Mouse (Mus musculus) large intestine, adult 2 months (tissue): Measurements from ENCODE around the gene Crocc. TPM values are rescaled to one million over a fixed set of nuclear protein-coding genes. Genes with fewer than 3 reads are reported as not detected.

Experiments used
- DNase-seq: peaks from one replicate; pipeline ENCODE4 v3.0.0-alpha.2; 2012; ENCODE audit warnings: low read depth, low spot score
- WGBS: fragments of 180-500 bp; shearing (Covaris S2); methylation state at CpG from one replicate; pipeline ENCODE4 v1.1.7; 2018; 5-methylcytosine and 5-hydroxymethylcytosine counted together
- polyA plus RNA-seq: library from polyadenylated mRNA; depleted of rRNA; stranded (reverse); fragments of >200 nt; gene quantifications from 2 replicates; pipeline ENCODE4 v1.2.3, GENCODE M21; 2012

Crocc gene
- polyA plus RNA-seq, 1 experiment = 4.3 TPM

GRCm38 (mm10) chr4:140995811-140996210, 64.5 kb downstream of the Crocc start:
- 90% methylated on average over 8 of the region's 8 CpGs for WGBS
- DNase-seq = no peak

GRCm38 (mm10) chr4:140993846-140994245, 66.5 kb downstream of the Crocc start:
- 86% methylated on average over 8 of the region's 8 CpGs for WGBS
- DNase-seq = no peak

DNA sequence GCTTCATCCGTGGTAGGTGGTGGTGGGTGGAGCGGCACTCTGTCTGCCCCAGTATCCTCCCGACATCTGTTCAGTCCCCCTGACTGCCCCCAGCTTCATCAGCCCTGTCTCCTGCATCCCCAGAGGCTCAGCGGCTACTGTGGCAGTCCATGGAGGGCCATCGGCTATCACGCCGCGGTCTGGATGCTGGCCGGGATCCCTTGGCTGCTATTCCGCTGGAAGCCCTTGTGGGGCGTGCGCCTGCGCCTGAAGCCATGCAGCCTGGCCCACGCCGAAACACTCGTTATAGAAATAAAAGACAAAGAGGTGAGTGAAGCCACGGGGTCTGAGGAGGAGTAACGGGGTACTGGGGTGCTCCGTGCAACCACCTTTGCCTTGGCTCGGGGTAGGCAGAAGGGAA, 68.1 kb downstream of the Crocc start:
- WGBS = 93% methylated on average over 20 of the region's 20 CpGs
- no peak for DNase-seq

- DNase-seq = no peak
- WGBS = 81% methylated on average over 14 of the region's 14 CpGs
These were observed 70.9 kb downstream of the Crocc start for GRCm38 (mm10) chr4:140989447-140989846.

- 74% methylated on average over 7 of the region's 7 CpGs for WGBS
These were observed 71.6 kb downstream of the Crocc start for GRCm38 (mm10) chr4:140988706-140989290.

DNA sequence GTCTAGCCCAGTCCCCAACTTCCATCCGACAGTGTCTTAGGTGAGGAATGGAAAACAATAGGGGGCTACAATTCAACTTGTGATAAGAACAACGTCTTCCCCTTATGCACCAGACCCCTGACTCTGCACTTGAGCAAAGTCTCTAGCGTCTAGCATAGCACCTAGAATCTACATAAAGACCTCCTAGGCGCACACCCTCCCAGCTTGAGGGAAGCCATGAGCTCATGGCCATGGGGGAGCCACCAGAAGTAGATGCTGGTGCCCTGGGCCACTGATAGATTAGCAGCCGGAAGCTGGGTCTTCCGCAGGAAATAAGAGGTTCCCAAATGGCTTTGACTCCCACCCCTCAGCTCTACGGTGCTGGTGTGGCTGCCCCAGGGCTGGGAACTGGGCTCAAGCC, 72.9 kb downstream of the Crocc start:
- 40% methylated on average over 7 of the region's 7 CpGs for WGBS
- DNase-seq = no peak

More at GRCm38 (mm10) chr4:140988706-140989290, 71.6 kb downstream of the Crocc start:
- no peak for DNase-seq

DNA sequence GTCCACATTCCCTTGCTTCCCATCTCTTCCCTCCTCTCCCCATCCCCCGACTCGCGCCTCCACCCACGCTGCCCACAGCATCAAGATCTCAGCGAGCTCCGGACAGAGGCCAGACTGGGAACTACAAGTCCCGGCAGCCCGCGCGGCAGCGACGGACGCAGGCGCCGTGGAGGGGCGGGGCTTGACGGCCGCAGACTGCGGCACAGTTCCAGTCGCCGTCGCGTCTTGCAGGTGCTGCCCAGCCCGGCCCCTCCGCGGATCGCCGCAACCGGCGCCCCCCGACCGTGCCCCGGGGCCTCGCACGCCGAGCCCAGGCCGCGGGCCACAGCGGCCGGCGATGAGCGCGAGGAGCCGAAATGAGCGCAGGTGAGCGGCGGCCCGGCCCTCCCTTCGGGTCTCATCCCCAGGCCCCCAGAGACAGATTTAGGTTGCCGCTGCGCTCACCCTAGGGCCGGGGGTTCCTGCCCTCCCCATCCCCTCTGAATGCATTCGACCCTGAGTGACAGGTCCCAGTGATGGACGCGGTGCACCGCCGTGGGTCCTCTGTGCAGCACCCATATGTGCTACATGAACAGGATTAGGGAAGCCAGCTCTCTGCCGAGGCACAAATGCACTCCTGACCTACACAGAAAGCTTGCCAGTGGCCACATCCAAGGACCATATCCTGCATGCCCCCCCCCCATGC, 73.5 kb downstream of the Crocc start, which contains the start of gene Atp13a2:
Gene Atp13a2, plus strand, starts transcription at position 163 of the 685 bp plus-strand sequence.
- DNase-seq = peak; percentile 47
- 1% methylated on average over 58 of the region's 58 CpGs for WGBS

GRCm38 (mm10) chr4:140986024-140986710, 74.2 kb downstream of the Crocc start:
- 33% methylated on average over 15 of the region's 15 CpGs for WGBS
- DNase-seq = no peak

GRCm38 (mm10) chr4:140984544-140984943, 75.8 kb downstream of the Crocc start:
- WGBS = 88% methylated on average over 6 of the region's 6 CpGs
- no peak for DNase-seq

DNA sequence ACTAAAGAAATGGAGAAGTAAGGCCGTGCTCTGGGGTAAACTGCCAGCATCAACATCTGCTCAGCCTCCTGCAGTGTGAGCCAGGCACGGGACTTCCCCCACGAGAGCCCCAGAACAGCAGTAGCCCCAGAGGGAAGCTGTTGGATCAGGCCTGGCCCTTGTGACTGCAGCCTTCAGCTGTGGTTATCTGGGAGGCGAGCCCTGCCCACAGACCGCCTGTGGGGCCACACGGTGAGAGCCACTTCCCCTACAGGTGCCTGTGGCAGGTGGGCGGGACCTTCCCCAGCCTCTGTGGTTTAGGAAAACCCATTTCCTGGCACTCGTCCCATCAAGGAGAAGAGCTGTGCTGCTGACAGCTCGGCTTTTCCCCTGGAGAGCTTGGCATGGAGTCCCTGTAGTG, 76.9 kb downstream of the Crocc start:
- 6% methylated on average over 9 of the region's 9 CpGs for WGBS
- DNase-seq = no peak

DNA sequence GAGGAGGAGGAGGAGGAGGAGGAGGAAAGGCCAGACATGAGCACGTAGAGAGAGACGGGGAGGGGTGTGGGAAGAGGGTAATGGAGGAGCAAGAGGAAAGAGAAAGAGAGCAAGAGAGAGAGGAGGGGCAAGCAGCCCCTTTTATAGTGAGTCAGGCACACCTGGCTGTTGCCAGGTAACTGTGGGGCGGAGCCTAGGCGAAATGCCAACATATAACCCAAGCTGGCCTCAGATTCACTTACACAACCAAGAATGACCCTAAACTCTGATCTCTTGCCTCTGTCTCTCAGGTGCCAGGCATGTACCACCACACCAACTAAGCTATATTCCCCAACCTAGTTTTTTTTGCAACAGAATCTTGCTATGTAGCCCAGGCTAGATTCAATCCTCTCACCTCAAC, 77.5 kb downstream of the Crocc start:
- WGBS = 28% methylated on average over 4 of the region's 4 CpGs
- DNase-seq = no peak

DNA sequence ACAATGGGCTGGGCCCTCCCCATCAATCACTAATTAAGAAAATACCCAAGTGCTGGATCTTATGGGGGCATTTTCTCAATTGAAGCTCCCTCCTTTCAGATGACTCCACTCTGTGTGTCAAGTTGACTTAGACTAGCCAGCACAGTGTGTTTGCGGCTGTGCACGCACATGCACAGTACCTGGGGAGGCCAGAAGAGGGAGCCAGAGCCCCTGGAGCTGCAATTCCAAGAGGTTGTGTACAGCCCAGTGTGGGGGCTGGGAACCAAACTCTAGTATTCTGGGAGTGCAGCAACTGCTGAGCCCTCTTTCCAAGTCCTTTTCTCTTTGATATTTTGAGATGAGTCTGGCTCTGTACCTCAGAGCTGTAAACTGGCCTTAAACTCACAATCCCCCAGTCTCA, 78.7 kb downstream of the Crocc start:
- no peak for DNase-seq
- WGBS = 96% methylated on average over 2 of the region's 2 CpGs

DNA sequence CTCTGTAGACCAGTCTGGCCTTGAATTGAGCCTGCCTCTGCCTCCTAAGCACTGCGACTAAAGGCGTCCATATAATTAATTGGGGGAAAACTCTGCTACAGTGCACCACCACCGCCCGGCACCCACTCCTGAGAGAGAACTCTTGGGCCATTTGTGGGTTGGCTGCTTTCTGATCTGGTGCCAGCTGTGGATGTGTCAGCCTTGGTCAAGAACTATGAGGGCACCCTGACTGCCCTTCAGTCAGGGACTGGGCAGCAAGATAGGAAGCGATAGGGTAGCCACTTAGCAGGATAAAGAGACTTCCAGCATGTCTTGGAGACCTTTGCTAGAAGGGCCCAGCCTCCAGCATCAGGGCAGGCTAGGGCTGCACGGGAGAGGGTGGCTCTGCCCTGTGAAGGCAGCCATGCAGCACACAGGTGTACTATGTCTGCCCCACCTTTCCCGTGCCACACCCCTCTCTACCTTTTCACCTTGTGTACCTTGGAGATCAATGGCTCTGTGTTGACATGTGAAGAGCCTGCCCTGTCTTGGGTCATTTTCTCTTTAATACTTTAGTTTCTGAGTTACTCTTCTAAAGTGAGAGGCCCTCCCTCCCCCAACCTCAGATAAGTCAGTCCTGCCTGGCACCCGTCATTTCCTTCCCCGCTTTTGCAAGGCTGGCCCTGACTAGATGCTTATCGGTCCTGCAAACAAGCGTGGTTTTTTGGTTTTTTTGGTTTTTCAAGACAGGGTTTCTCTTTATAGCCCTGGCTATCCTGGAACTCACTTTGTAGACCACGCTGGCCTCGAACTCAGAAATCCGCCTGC, 82.3 kb downstream of the Crocc start:
- DNase-seq = peak; percentile 37
- 55% methylated on average over 14 of the region's 14 CpGs for WGBS

- no peak for DNase-seq
These were observed 83.1 kb downstream of the Crocc start for GRCm38 (mm10) chr4:140977278-140977677.

DNA sequence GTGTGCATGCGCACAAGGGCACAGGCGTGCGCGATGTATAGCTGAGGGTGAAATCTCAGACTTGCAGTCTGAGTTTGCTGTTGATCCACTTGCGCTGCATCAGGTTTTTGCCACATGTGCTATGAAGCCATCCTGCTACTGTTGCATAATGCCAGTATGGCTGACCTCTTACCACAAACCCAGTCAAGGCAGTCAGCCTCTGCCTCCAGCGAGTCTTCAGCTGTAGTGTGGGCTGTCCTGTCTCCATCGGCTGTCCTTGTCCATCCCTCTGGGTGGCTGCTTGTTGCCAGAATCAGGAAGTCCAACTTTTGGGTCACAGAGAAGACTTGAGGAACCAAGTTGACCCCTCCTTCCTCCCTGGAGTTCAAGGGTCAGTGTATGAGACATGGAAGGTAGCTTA, 85.0 kb downstream of the Crocc start:
- 87% methylated on average over 7 of the region's 7 CpGs for WGBS
- DNase-seq = no peak

More at GRCm38 (mm10) chr4:140977278-140977677, 83.1 kb downstream of the Crocc start:
- 42% methylated on average over 10 of the region's 10 CpGs for WGBS

- 94% methylated on average over 6 of the region's 6 CpGs for WGBS
- DNase-seq = no peak
These were observed 85.9 kb downstream of the Crocc start for GRCm38 (mm10) chr4:140974408-140974807.

DNA sequence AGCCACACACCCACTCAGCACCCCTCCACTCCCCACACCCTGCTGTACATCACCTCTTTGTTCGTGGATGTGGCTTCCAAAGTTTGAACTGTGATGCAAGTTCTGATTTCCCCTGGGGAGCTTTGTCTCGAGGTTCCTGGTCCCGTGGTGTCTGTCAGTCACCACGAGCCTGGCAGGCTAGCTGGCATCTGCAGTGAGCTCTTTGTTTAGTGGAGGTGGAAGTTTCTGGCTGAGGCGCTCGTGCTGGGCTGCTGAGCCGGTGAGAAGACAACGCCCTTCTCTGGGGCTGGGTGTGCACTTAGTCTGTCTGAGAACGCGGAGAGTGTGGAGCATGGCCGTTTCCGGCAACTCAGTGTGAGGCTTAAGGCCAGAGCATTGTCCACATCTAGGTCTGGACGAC, 88.7 kb downstream of the Crocc start:
- DNase-seq = no peak
- 76% methylated on average over 13 of the region's 13 CpGs for WGBS

GRCm38 (mm10) chr4:140967386-140968159, 92.8 kb downstream of the Crocc start:
- WGBS = 75% methylated on average over 11 of the region's 11 CpGs
- DNase-seq = no peak
